Mouse (Mus musculus) megakaryocyte, embryonic 14.5 days (primary cell): ENCODE results near the gene Zdhhc14. TPM values are rescaled to one million over a fixed set of nuclear protein-coding genes. Genes with fewer than 3 reads are reported as not detected.
A peak's percentile ranks its signal among the peaks of the same experiment; 100 is the strongest.

Source experiments
- H3K27me3 ChIP-seq: replicated peaks from 2 replicates; pipeline ENCODE3; 2012; ENCODE audit warnings: inconsistent platforms
- H3K36me3 ChIP-seq: replicated peaks from 2 replicates; pipeline ENCODE3; 2012; ENCODE audit warnings: low read length, inconsistent platforms, mixed read lengths
- H3K4me1 ChIP-seq: 2 replicates; pipeline ENCODE4 v1.6.1; 2012; ENCODE audit warnings: inconsistent platforms
- H3K4me3 ChIP-seq: replicated peaks from 2 replicates; pipeline ENCODE3; 2012; ENCODE audit warnings: moderate library complexity, mild to moderate bottlenecking, inconsistent platforms
- H3K9me3 ChIP-seq: 2 replicates; pipeline ENCODE4 v1.6.1; 2012; ENCODE audit warnings: inconsistent platforms
- FLI1 ChIP-seq: IDR thresholded peaks from 2 replicates; pipeline ENCODE4 v1.6.1; 2012; ENCODE audit warnings: low read length, inconsistent platforms, mixed read lengths
- GATA1 ChIP-seq: IDR thresholded peaks from 3 replicates; pipeline ENCODE4 v1.6.1; 2012; ENCODE audit warnings: mixed read lengths, low read length, inconsistent platforms, borderline replicate concordance
- polyA plus RNA-seq: library from polyadenylated mRNA; stranded (reverse); fragments of >175 nt; gene quantifications from 2 replicates; pipeline ENCODE4 v1.2.3, GENCODE M21; 2012; ENCODE audit warnings: low replicate concordance; ENCODE audit not compliant: insufficient read depth

The Zdhhc14 gene
- polyA plus RNA-seq, 1 experiment: 8.5 TPM

GRCm38 (mm10) chr17:5733400-5733799, 241.0 kb downstream of the Zdhhc14 start:
- Histone ChIP-seq H3K36me3 (peaks cover 16% of the 10 kb centered on the region), H3K4me3 (no peak overlapping the region), H3K27me3 (peaks cover 11% of the 10 kb centered on the region), H3K4me1 (peaks cover 56% of the 10 kb centered on the region), H3K9me3 (no peaks in the 10 kb centered on the region)
- TF ChIP-seq GATA1: no peak
- TF ChIP-seq FLI1: no peak

GRCm38 (mm10) chr17:5741061-5741460, 248.7 kb downstream of the Zdhhc14 start:
- H3K4me1 ChIP-seq: peaks cover 12% of the 10 kb centered on the region
- TF ChIP-seq GATA1 (no peak), FLI1 (no peak)
- peaks cover 4% of the 10 kb centered on the region for H3K36me3 ChIP-seq
- H3K4me3 ChIP-seq: no peak overlapping the region
- peaks cover 24% of the 10 kb centered on the region for H3K27me3 ChIP-seq
- peaks cover 16% of the 10 kb centered on the region for H3K9me3 ChIP-seq

GRCm38 (mm10) chr17:5744016-5744415, 251.7 kb downstream of the Zdhhc14 start:
- H3K36me3 ChIP-seq: peaks cover 4% of the 10 kb centered on the region
- peaks cover 23% of the 10 kb centered on the region for H3K9me3 ChIP-seq
- H3K4me1 ChIP-seq: peaks cover 37% of the 10 kb centered on the region
- TF ChIP-seq GATA1: no peak
- no peak for TF ChIP-seq FLI1
- H3K27me3 ChIP-seq: peaks cover 19% of the 10 kb centered on the region
- no peak overlapping the region for H3K4me3 ChIP-seq

GRCm38 (mm10) chr17:5746378-5746777, 254.0 kb downstream of the Zdhhc14 start:
- peaks cover 14% of the 10 kb centered on the region for H3K27me3 ChIP-seq
- no peak for TF ChIP-seq GATA1
- TF ChIP-seq FLI1: no peak
- peaks cover 4% of the 10 kb centered on the region for H3K36me3 ChIP-seq
- H3K4me3 ChIP-seq: no peak overlapping the region
- H3K9me3 ChIP-seq: peaks cover 23% of the 10 kb centered on the region
- peaks cover 45% of the 10 kb centered on the region for H3K4me1 ChIP-seq

- no peaks in the 10 kb centered on the region for H3K36me3 ChIP-seq
- peaks cover 10% of the 10 kb centered on the region for H3K27me3 ChIP-seq
- H3K9me3 ChIP-seq: peaks cover 18% of the 10 kb centered on the region
- peaks cover 44% of the 10 kb centered on the region for H3K4me1 ChIP-seq
- peak overlapping the region; percentile 71 for H3K4me3 ChIP-seq
- TF ChIP-seq FLI1 (no peak), GATA1 (no peak)
Observed at GRCm38 (mm10) chr17:5747539-5748500, 255.5 kb downstream of the Zdhhc14 start.

GRCm38 (mm10) chr17:5748501-5748894, 256.1 kb downstream of the Zdhhc14 start:
- peak overlapping the region; percentile 64 for H3K4me3 ChIP-seq
- peaks cover 18% of the 10 kb centered on the region for H3K9me3 ChIP-seq
- TF ChIP-seq GATA1 (no peak), FLI1 (no peak)
- no peaks in the 10 kb centered on the region for H3K36me3 ChIP-seq
- H3K4me1 ChIP-seq: peaks cover 51% of the 10 kb centered on the region
- peaks cover 8% of the 10 kb centered on the region for H3K27me3 ChIP-seq

- peaks cover 14% of the 10 kb centered on the region for H3K9me3 ChIP-seq
- no peaks in the 10 kb centered on the region for H3K36me3 ChIP-seq
- H3K4me1 ChIP-seq: peaks cover 53% of the 10 kb centered on the region
- TF ChIP-seq GATA1 (no peak), FLI1 (no peak)
- H3K27me3 ChIP-seq: peaks cover 5% of the 10 kb centered on the region
- H3K4me3 ChIP-seq: no peak overlapping the region
Observed at GRCm38 (mm10) chr17:5750278-5750677, 257.9 kb downstream of the Zdhhc14 start.

- TF ChIP-seq FLI1 (no peak), GATA1 (no peak)
- H3K4me1 ChIP-seq: peaks cover 56% of the 10 kb centered on the region
- H3K27me3 ChIP-seq: peaks cover 10% of the 10 kb centered on the region
- H3K4me3 ChIP-seq: no peak overlapping the region
- H3K9me3 ChIP-seq: peaks cover 7% of the 10 kb centered on the region
- no peaks in the 10 kb centered on the region for H3K36me3 ChIP-seq
Observed at GRCm38 (mm10) chr17:5751066-5751465, 258.7 kb downstream of the Zdhhc14 start.

- peaks cover 11% of the 10 kb centered on the region for H3K27me3 ChIP-seq
- H3K4me1 ChIP-seq: peaks cover 46% of the 10 kb centered on the region
- H3K9me3 ChIP-seq: no peaks in the 10 kb centered on the region
- H3K36me3 ChIP-seq: no peaks in the 10 kb centered on the region
- TF ChIP-seq FLI1 (no peak), GATA1 (no peak)
- H3K4me3 ChIP-seq: no peak overlapping the region
Observed at GRCm38 (mm10) chr17:5752322-5752715, 260.0 kb downstream of the Zdhhc14 start.

- peaks cover 39% of the 10 kb centered on the region for H3K4me1 ChIP-seq
- H3K27me3 ChIP-seq: peaks cover 11% of the 10 kb centered on the region
- TF ChIP-seq FLI1 (no peak), GATA1 (no peak)
- H3K36me3 ChIP-seq: no peaks in the 10 kb centered on the region
- peak overlapping the region; percentile 83 for H3K4me3 ChIP-seq
- no peaks in the 10 kb centered on the region for H3K9me3 ChIP-seq
Observed at GRCm38 (mm10) chr17:5752716-5753585, 260.6 kb downstream of the Zdhhc14 start.
